Mouse (Mus musculus): ENCODE data around the gene Gart. TPM values are rescaled to one million over a fixed set of nuclear protein-coding genes. Genes with fewer than 3 reads are reported as not detected.
A peak's percentile ranks its signal among the peaks of the same experiment; 100 is the strongest.

Gene Gart
- polyA plus RNA-seq, 1 experiment from 2014 or later, result 62.1 TPM

DNA sequence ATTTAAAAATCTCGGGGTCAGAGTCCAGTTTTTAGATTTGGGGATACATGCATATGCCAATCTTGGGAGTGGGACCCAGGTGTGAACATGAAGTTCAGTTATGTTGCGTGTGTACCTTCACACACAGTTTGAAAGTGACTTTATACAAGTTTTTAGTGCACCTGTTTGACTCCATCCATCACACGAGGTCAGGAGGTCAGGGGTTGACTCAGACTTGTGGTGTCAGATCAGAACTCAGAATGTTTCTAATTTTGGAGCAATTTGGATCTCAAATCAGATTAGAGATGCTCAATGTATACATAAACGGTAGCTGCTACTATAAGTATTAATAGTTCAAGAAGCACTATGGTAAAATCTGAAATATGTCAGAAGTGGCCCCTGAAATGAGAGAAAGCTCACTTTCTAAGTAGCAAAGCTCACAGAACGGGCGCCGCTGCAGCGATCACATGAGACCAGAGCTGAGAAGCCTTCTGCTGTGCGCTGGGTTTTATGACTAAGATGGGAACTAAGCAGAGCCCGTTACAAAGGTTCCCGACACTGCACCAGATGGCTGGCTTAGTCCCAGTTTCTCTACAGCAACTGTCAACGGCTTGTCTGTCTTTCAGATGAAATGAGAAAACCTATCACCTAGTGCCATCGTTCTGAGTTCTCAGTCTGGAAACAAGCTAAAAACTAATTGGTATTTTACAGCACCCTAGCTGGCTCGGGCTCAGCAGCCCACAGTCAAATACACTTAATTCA lies 67.6 kb downstream of the Gart start:
- 0 out of 2 replicates have a peak, but pooled peaks cover 12% of the 10 kb centered on the region for H3K4me1 ChIP-seq (replicated peaks)
- 63% methylated on average over 14 of the region's 14 CpGs for WGBS
- H3K36me3 ChIP-seq, result peaks cover 35% of the 10 kb centered on the region

DNA sequence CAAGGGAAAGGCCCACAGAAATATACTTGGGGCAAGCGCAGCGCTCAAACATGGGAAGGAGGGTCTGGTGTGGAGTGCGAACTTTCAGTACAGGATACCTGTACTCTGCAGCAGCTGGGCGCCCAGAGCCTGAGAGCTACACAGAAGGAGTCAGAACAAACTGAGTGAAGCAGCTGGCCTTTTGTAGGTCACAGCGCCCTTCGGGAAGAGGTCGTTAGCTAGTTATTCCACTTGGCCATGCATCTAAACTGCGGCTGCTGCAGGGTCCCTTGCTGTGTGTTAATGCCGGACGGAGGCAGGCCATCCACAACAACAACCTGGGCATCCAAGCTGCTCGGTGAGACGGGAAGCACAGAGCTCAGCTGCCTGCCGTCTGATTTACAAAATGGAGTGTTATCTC lies 71.6 kb downstream of the Gart start:
- peaks cover 28% of the 10 kb centered on the region for H3K36me3 ChIP-seq
- no peak overlapping the region for H3K4me3 ChIP-seq
- no peak overlapping the region for H3K4me2 ChIP-seq
- H3K4me1 ChIP-seq (replicated peaks), result 0 out of 2 replicates have a peak, but pooled peaks cover 12% of the 10 kb centered on the region
- H3K27me3 ChIP-seq, result no peaks in the 10 kb centered on the region
- no peak for ATAC-seq (ENCODE audit: low read depth)
- no peaks in the 10 kb centered on the region for H3K9me3 ChIP-seq
- peak overlapping the region; percentile 46; the same call in 1 of the 2 replicates for H3K27ac ChIP-seq (replicated peaks)
- WGBS, result 58% methylated on average over 13 of the region's 13 CpGs
- H3K9ac ChIP-seq, result no peak overlapping the region

More for the DNA sequence above, 67.6 kb downstream of the Gart start:
- H3K4me3 ChIP-seq, result no peak overlapping the region
- no peaks in the 10 kb centered on the region for H3K27me3 ChIP-seq
- no peak for ATAC-seq (ENCODE audit: low read depth)
- no peaks in the 10 kb centered on the region for H3K9me3 ChIP-seq
- no peak overlapping the region for H3K27ac ChIP-seq (replicated peaks)
- no peak overlapping the region for H3K9ac ChIP-seq
- H3K4me2 ChIP-seq, result no peak overlapping the region

Other genes with a start within 250 kb of the Gart start
- gene Il10rb, start 240.8 kb downstream of the Gart start, polyA plus RNA-seq (2015; fragmentation: Nextera tagmentation; extraction: Ambion mirVana), result 11.8 and 13.1 TPM in 2 replicates
- 46.5 and 50.4 TPM in 2 replicates for gene Ifnar1, start 161.7 kb downstream of the Gart start, polyA plus RNA-seq (2015; fragmentation: Nextera tagmentation; extraction: Ambion mirVana)
- gene Ifngr2, start 99.9 kb downstream of the Gart start, polyA plus RNA-seq (2015; fragmentation: Nextera tagmentation; extraction: Ambion mirVana), result 59.4 and 75.3 TPM in 2 replicates
- 85.6 and 96.8 TPM in 2 replicates for gene Tmem50b, start 49.2 kb downstream of the Gart start, polyA plus RNA-seq (2015; fragmentation: Nextera tagmentation; extraction: Ambion mirVana)
- gene Dnajc28, start 27.9 kb downstream of the Gart start, polyA plus RNA-seq (2015; fragmentation: Nextera tagmentation; extraction: Ambion mirVana), result 6.9 and 7.0 TPM in 2 replicates
- 125 and 129 TPM in 2 replicates for gene Son, start 554 bp upstream of the Gart start, polyA plus RNA-seq (2015; fragmentation: Nextera tagmentation; extraction: Ambion mirVana)
- 19.1 and 20.5 TPM in 2 replicates for gene Donson, start 41.8 kb upstream of the Gart start, polyA plus RNA-seq (2015; fragmentation: Nextera tagmentation; extraction: Ambion mirVana)
- gene Cryzl1, start 82.0 kb upstream of the Gart start, polyA plus RNA-seq (2015; fragmentation: Nextera tagmentation; extraction: Ambion mirVana), result 91.5 and 93.0 TPM in 2 replicates
- gene Itsn1, start 82.3 kb upstream of the Gart start, polyA plus RNA-seq (2015; fragmentation: Nextera tagmentation; extraction: Ambion mirVana), result 60.4 and 62.5 TPM in 2 replicates